In the genomic region with DNA sequence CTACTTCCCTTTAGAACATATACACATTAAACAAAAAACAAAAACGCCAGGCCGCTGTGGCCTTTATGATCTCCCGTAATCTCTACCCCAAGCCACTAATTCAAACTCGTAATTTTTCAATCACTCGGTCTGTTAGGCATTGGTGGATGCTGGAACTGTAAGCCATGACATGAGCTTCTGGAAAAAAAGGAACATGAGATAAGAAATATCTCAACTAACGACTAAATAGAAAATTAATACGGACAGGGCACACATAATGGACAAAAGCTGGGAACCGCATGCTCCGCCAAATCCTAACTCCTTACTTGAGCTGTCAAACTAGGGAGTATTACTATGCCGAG, we compare ENCODE assay signal across 8 mouse cellular contexts. TPM values are rescaled to one million over a fixed set of nuclear protein-coding genes. Genes with fewer than 3 reads are reported as not detected.
A peak's percentile ranks its signal among the peaks of the same experiment; 100 is the strongest.
DNase-seq lines count a peak whose midpoint lies in the region; ATAC-seq and TF ChIP-seq lines count a peak whose summit lies in the region.

No protein-coding gene starts in this region.

- no peaks in the 10 kb centered on the region for H3K36me3 ChIP-seq in heart, embryonic 13.5 days
- H3K36me3 ChIP-seq in E14TG2a.4 (ENCODE audit: insufficient read depth, low read length), result no peaks in the 10 kb centered on the region
- H3K36me3 ChIP-seq in forebrain, embryonic 13.5 days (ENCODE audit: poor library complexity, severe bottlenecking), result no peaks in the 10 kb centered on the region
- H3K36me3 ChIP-seq in liver, embryonic 14.5 days (replicated peaks; ENCODE audit: control insufficient read depth, insufficient read depth, low read depth), result no peaks in the 10 kb centered on the region

- WGBS in heart, embryonic 13.5 days, result 38% methylated on average over 10 of the region's 10 CpGs
- WGBS in forebrain, embryonic 13.5 days, result 46% methylated on average over 10 of the region's 10 CpGs
- 28% methylated on average over 10 of the region's 10 CpGs for WGBS in liver, embryonic 14.5 days (ENCODE audit: insufficient replicate concordance)

- ATAC-seq in heart, embryonic 13.5 days (ENCODE audit: extremely low read depth, insufficient number of reproducible peaks, low FRiP score, low TSS enrichment), result no peak; the same call in 1 of the 2 replicates
- ATAC-seq in forebrain, embryonic 13.5 days, result no peak
- no peak for ATAC-seq in liver, embryonic 14.5 days (ENCODE audit: insufficient read depth)

- no peaks in the 10 kb centered on the region for H3K9me3 ChIP-seq in heart, embryonic 13.5 days
- no peaks in the 10 kb centered on the region for H3K9me3 ChIP-seq in E14TG2a.4 (ENCODE audit: low read length)
- no peaks in the 10 kb centered on the region for H3K9me3 ChIP-seq in forebrain, embryonic 13.5 days (replicated peaks)
- H3K9me3 ChIP-seq in liver, embryonic 14.5 days (ENCODE audit: control insufficient read depth, low read length), result no peaks in the 10 kb centered on the region

- no peak for TF ChIP-seq CTCF in E14TG2a.4 (conservative IDR thresholded peaks at IDR 0.05; ENCODE audit: low read length)
- TF ChIP-seq CTCF in liver, embryonic 14.5 days (IDR thresholded peaks at IDR 0.05; ENCODE audit: low read depth), result no peak

- intact Hi-C loops in heart, postnatal 25 days (cut with DNase I), result loop anchor here (10.0 kb wide), 1 partner anchor 153 kb away; no protein-coding TSS in a partner anchor

- no peak for TF ChIP-seq EP300 in liver, embryonic 14.5 days (IDR thresholded peaks at IDR 0.05; ENCODE audit: low read depth)

- 0 out of 2 replicates have a peak overlapping the region, but pooled peaks have one; percentile 87 for H3K27ac ChIP-seq in heart, embryonic 13.5 days (replicated peaks)
- H3K27ac ChIP-seq in forebrain, embryonic 13.5 days, result peak overlapping the region; percentile 80; the same call in 1 of the 2 replicates
- 0 out of 2 replicates have a peak overlapping the region, but pooled peaks have one; percentile 21 for H3K27ac ChIP-seq in liver, embryonic 14.5 days

- H3K4me3 ChIP-seq in heart, embryonic 13.5 days, result peak overlapping the region; percentile 76
- peak overlapping the region; percentile 86 for H3K4me3 ChIP-seq in E14TG2a.4 (replicated peaks; ENCODE audit: low read length)
- H3K4me3 ChIP-seq in forebrain, embryonic 13.5 days, result peak overlapping the region; percentile 61
- H3K4me3 ChIP-seq in liver, embryonic 14.5 days (ENCODE audit: insufficient read depth in 1 of 2, low read depth in 2 of 2, low read length in 2 of 2), result peak overlapping the region; percentile 87 to 90

- no peaks in the 10 kb centered on the region for H3K27me3 ChIP-seq in heart, embryonic 13.5 days (replicated peaks)
- no peaks in the 10 kb centered on the region for H3K27me3 ChIP-seq in E14TG2a.4 (ENCODE audit: insufficient read depth, low read length)
- H3K27me3 ChIP-seq in forebrain, embryonic 13.5 days, result no peaks in the 10 kb centered on the region
- no peaks in the 10 kb centered on the region for H3K27me3 ChIP-seq in liver, embryonic 14.5 days (ENCODE audit: control insufficient read depth, insufficient read depth, low read length)

- DNase-seq in heart, postnatal 25 days (ENCODE audit: low spot score), result no peak
- DNase-seq in liver, embryonic 14.5 days (ENCODE audit: low read depth in 3 of 3, low spot score in 3 of 3), result no peak
- DNase-seq in c-Kit-positive CD71-positive TER-119-positive erythroid progenitor cells, embryonic 14.5 days (ENCODE audit: low spot score), result no peak
- no peak for DNase-seq in right cerebral cortex, postnatal 14 days
- DNase-seq in adipocyte (ENCODE audit: low spot score), result no peak

- peak overlapping the region; percentile 62; the same call in 1 of the 2 replicates for H3K9ac ChIP-seq in heart, embryonic 13.5 days
- H3K9ac ChIP-seq in forebrain, embryonic 13.5 days, result peak overlapping the region; percentile 77; the same call in 1 of the 2 replicates
- peak overlapping the region; percentile 57 for H3K9ac ChIP-seq in liver, embryonic 14.5 days (replicated peaks)

- peaks cover 12% of the 10 kb centered on the region for H3K4me1 ChIP-seq in heart, embryonic 13.5 days
- H3K4me1 ChIP-seq in E14TG2a.4 (replicated peaks; ENCODE audit: low read depth, low read length), result peaks cover 13% of the 10 kb centered on the region
- H3K4me1 ChIP-seq in forebrain, embryonic 13.5 days, result peaks cover 10% of the 10 kb centered on the region
- H3K4me1 ChIP-seq in liver, embryonic 14.5 days (replicated peaks; ENCODE audit: control insufficient read depth in 2 of 2, insufficient read depth in 2 of 2, low read length in 1 of 2), result peaks cover 8 to 10% of the 10 kb centered on the region in 2 experiments; a peak in 2 of 4 replicates

- peak overlapping the region; percentile 74 for H3K4me2 ChIP-seq in heart, embryonic 13.5 days
- H3K4me2 ChIP-seq in forebrain, embryonic 13.5 days, result peak overlapping the region; percentile 66
- peak overlapping the region; percentile 67 for H3K4me2 ChIP-seq in liver, embryonic 14.5 days (ENCODE audit: low read depth)

RNA-seq across cellular contexts. Expression of gene Thoc2, which starts 8.4 kb away (rescaled TPM):
- 43.3 and 45.8 TPM in 2 replicates for polyA plus RNA-seq in heart, embryonic 13.5 days (2015; fragmentation: Nextera tagmentation; extraction: Ambion mirVana)
- total RNA-seq in heart, postnatal 25 days (2021), result 10 to 100 TPM; 24.5 to 27.4 TPM
- polyA plus RNA-seq in forebrain, embryonic 13.5 days (2015; fragmentation: Nextera tagmentation; extraction: Ambion mirVana), result 99.1 and 99.4 TPM in 2 replicates
- 11.4 and 13.3 TPM in 2 replicates for polyA plus RNA-seq in liver, embryonic 14.5 days (2012; rRNA removed)
- 29.3 and 31.3 TPM in 2 replicates for polyA plus RNA-seq in liver, embryonic 14.5 days (2014; fragmentation: Nextera tagmentation; extraction: Ambion mirVana)

Comparison
In these comparisons a context has a peak if more than half of its experiments do, and no peak if none do; other contexts are left out.
1. H3K27ac ChIP-seq: peak in every context shown above with its lines; median percentile 87 in heart, embryonic 13.5 days; 80 in forebrain, embryonic 13.5 days; 21 in liver, embryonic 14.5 days.